Mouse (Mus musculus) urinary bladder, postnatal 10 days (tissue): ENCODE results near the gene Pea15a.

Experiments
- DNase-seq: peaks from one replicate; pipeline ENCODE4 v3.0.0; 2022; ENCODE audit warnings: low spot score

Pea15a gene

DNA sequence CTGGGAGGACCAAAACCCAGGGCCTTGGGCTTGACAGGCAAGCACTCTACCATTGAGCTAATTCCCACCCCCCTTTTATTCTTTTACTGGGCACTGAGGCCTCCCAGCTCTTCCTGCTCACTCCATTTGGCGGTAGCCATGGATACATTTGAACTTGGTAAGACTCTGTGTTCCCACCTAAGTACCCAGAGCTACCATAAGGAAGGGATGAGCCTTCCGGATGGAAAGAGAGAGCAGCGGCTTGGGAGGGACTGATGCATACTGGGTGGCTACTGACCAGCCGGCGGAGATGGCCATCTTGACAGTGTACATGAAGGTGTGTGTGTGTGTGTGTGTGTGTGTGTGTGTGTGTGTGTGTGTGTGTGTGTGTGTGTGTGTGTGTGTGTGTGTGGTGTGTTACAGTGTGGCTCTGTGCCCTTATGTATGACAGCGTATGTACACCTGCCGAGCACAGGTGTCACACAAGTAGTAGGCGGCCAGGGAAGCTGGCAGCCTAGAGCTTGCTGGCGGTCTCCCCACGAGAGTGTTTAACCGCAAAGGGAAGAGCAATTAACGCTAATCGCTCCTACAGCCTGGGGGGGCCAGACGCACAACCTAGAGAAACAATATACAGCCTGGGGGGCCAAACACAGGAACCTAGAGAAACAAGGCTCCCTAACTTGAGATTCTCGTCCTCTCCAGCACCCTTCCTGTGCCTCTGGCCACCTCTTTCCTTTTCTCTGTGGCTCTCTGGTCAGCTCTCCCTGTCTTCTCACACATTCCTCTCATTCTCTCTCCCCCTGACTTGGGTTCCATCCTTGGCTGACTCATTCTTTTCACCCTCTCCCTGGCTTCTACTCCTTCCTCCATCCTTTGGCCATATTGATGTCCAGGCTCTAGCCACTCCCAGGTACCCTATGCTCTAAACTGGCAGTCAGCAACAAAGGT lies 1.5 kb downstream of the Pea15a start:
- no peak for DNase-seq

GRCm38 (mm10) chr1:172204033-172204813 lies 2.4 kb downstream of the Pea15a start:
- no peak for DNase-seq

DNA sequence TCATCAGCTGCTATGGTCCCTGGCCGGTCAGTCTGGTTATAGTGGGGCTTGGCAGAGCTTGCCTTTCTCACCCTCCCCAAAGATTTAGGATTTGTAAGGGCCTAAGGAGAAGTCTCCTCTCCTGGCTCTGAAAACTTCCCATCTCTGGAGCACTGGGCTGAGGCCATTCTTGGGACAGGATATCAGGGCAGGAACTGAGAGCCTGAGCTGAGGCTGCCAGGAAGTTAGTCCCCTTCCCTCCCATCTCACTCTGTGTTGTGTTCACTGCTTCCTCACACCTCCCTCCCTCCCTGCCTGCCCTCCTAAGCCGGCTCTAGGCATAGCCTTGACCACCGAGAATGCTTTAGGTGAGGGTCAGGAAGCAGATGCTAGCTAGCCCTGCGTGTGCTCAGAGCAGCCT lies 3.0 kb downstream of the Pea15a start:
- DNase-seq = no peak

GRCm38 (mm10) chr1:172202894-172203522 lies 3.6 kb downstream of the Pea15a start:
- DNase-seq = no peak

- DNase-seq = no peak
Observed at GRCm38 (mm10) chr1:172201967-172202880, 4.4 kb downstream of the Pea15a start.

- DNase-seq = no peak
Observed at GRCm38 (mm10) chr1:172200871-172201447, 5.6 kb downstream of the Pea15a start.

GRCm38 (mm10) chr1:172200161-172200560 lies 6.4 kb downstream of the Pea15a start:
- no peak for DNase-seq

GRCm38 (mm10) chr1:172198996-172199395 lies 7.6 kb downstream of the Pea15a start:
- DNase-seq = no peak

DNA sequence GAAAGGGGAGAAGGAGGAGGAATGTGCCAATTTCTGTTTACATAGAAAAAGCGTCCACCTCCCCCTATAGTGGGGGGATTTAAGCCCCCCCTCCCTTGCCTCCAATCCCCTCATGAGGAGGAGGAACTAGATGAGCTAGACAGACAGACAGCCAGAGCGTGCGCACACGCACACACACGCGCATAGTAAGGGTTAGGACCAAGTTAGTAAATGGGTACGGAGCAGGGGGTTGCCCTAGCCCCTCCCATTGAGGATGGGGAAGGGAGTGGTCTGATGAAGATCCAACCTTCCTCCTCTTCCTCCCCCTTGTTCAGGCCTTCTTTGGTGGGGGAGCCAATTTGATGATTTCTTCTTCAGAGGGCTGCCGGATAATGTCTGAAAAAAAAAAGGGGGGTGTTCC lies 8.3 kb downstream of the Pea15a start:
- DNase-seq = no peak

DNA sequence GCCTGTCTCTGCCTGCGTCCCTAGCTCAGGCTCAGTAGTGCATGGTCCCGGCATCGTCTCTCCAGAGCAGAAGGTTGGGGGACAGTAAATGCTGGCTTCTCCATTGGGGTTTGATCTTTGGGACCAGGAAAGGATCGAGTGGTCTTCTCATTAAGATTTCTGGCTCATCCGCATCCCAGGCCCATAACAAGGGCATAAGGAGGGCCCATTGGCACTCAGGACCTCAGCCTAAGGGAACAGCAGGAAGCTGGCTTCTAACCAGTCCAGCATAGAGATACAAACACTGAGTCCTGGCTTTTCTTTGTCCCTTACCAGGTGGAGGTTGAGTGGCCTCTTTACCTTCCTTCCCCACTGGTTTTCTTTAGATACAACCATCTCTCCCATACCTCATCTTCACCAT lies 8.8 kb downstream of the Pea15a start:
- DNase-seq = no peak

DNA sequence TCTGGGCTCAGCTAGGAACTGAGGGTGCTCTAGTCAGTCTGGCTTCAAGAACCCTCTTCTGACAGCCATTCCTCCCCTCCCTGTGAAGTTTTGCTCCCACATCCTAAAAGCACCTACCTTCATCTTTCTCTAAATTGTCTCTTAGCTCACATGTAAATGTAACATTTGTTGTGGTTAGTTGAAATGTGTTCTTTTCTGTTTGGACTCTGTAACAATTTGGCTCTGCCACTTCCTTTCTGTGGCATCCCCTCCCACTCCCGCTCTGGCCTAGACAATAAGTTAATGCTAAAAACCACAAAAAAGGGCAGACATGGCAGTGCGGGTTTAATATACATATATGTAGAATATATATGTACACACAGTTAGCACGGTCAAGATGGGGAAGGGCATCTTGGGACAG lies 9.5 kb downstream of the Pea15a start:
- no peak for DNase-seq

DNA sequence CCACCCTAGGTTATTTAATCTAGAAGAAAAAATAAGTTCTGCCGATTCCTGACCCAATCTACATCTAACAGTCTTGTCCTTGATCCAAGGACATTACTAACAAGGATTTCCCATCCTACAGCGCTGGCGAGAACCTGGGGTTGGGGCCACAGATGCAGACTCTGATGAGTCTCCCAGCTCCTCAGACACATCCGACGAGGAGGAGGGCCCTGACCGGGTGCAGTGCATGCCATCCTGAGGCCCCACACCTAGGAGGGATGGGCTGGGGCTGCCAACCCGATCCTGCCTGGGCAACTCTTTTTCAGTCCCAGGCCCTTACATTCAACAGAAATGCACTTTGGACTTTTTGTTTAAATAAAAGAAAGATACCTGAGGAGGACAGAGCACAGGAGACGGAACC lies 12.2 kb downstream of the Pea15a start:
- DNase-seq = no peak

DNA sequence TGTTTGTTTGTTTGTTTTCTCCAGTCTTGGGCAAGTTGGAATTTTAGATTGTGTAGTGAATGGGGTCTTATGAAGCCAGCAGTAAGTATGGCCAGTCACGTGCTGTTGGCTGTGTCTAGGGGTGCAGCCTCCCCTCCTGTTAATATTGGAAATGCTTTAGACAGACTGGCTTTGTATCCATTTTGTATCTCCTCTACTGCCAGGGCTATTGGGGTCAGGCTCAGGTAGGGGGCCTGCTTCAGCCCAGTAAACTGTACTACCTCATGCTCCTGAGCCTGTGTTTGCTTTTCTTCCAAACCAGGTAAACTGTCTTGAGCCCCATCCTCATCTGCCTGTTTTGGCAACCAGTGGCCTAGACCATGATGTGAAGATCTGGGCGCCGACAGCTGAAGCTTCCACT lies 14.4 kb downstream of the Pea15a start:
- no peak for DNase-seq

- DNase-seq = no peak
Observed at GRCm38 (mm10) chr1:172191578-172191977, 15.0 kb downstream of the Pea15a start.

DNA sequence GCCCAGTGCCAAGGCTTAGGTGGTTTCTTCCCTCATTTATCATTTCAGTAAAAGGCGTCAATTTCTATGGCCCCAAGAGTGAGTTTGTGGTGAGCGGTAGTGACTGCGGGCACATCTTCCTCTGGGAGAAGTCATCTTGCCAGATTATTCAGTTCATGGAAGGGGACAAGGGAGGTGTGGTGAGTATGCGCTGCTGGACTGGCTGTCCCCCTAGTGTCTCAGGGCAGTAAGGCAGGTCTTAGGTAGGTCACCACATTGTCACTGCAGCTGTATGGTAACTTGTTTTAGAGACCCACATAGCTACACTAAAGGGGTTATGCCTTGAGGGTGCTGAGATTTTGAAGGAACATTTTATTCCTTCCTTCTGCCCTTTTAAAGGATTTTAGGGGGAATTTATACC lies 17.7 kb downstream of the Pea15a start:
- no peak for DNase-seq

- no peak for DNase-seq
Observed at GRCm38 (mm10) chr1:172186401-172187289, 20.0 kb downstream of the Pea15a start.

DNA sequence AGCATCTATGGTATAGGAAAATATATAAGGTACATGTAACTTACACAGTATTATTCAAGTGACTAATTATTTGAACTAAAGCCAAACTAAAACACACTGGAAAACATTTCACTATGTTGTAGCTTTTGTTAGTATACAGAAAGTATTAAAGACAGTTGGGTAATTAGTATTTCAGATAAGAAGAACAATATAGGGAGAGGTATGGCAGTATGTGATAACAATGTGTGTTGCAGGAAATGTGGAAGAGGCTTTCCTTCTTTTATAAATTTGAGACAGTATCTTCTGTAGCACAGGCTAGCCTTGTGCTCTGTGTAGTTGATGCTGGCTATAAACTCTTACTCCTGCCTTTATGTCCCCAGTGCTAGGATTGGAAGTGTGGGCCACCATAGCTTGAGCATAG lies 22.7 kb downstream of the Pea15a start:
- no peak for DNase-seq

- no peak for DNase-seq
Observed at GRCm38 (mm10) chr1:172183056-172183455, 23.5 kb downstream of the Pea15a start.

GRCm38 (mm10) chr1:172181777-172182176 lies 24.8 kb downstream of the Pea15a start:
- no peak for DNase-seq

- DNase-seq = no peak
Observed at GRCm38 (mm10) chr1:172180881-172181280, 25.7 kb downstream of the Pea15a start.
